ENCODE assay signal across 23 mouse cellular contexts in genomic region chr2:146515081-146515480, GRCm38 (mm10). TPM values are rescaled to one million over a fixed set of nuclear protein-coding genes. Genes with fewer than 3 reads are reported as not detected.
A peak's percentile ranks its signal among the peaks of the same experiment; 100 is the strongest.
DNase-seq lines count a peak whose midpoint lies in the region; ATAC-seq lines count a peak whose summit lies in the region.
"Had no signal": no experiment of that assay in that cellular context is flagged by ENCODE, and none has a peak within 500 bp of the region (broad histone marks: within the 10 kb centered on the region; RNA-seq: fewer than 3 reads in every experiment).

No protein-coding gene starts in this region.

- no peaks in the 10 kb centered on the region for H3K27me3 ChIP-seq in heart, embryonic 12.5 days (replicated peaks)
- H3K27me3 ChIP-seq: embryonic facial prominence, embryonic 12.5 days; embryonic facial prominence, embryonic 15.5 days; heart, embryonic 15.5 days; hindbrain, embryonic 12.5 days; hindbrain, embryonic 15.5 days had no signal

- H3K9me3 ChIP-seq in heart, embryonic 12.5 days (replicated peaks) = no peaks in the 10 kb centered on the region
- H3K9me3 ChIP-seq: embryonic facial prominence, embryonic 12.5 days; embryonic facial prominence, embryonic 15.5 days; heart, embryonic 15.5 days; hindbrain, embryonic 12.5 days; hindbrain, embryonic 15.5 days had no signal

- ATAC-seq in heart, embryonic 12.5 days (ENCODE audit: insufficient number of reproducible peaks, low FRiP score) = no peak
- ATAC-seq: activated CD4-positive, CD25-positive, alpha-beta regulatory T cell, adult 4 months; forebrain, embryonic 14.5 days; forebrain, postnatal 0 days had no signal

- no peak overlapping the region for H3K9ac ChIP-seq in heart, embryonic 12.5 days
- H3K9ac ChIP-seq: embryonic facial prominence, embryonic 12.5 days; embryonic facial prominence, embryonic 15.5 days; forebrain, postnatal 0 days; heart, embryonic 15.5 days; hindbrain, embryonic 12.5 days; hindbrain, embryonic 15.5 days had no signal

- peak; percentile 90 for DNase-seq in heart, adult 11 months
- peak; percentile 42 to 59 for DNase-seq in lung, adult 18-20 months
- DNase-seq in lung, postnatal 10 days = no peak
- DNase-seq in lung, postnatal 36 days = peak; percentile 65
- DNase-seq in lung, postnatal 4 days = no peak
- DNase-seq: adrenal gland, adult 8-10 months; adrenal gland, postnatal 25 days; cerebellum, adult 11 months; cerebellum, adult 2 months; cerebellum, adult 9-11 months; cerebellum, postnatal 25 days; forebrain, postnatal 0 days; gastrocnemius, adult 2 months; gastrocnemius, postnatal 14 days had no signal

- WGBS in heart, embryonic 12.5 days = 72% methylated on average over 2 of the region's 2 CpGs

- peaks cover 7% of the 10 kb centered on the region; the same call in 1 of the 2 replicates for H3K4me1 ChIP-seq in heart, embryonic 12.5 days (replicated peaks)

- H3K36me3 ChIP-seq in heart, embryonic 12.5 days = no peaks in the 10 kb centered on the region
- H3K36me3 ChIP-seq: embryonic facial prominence, embryonic 12.5 days; embryonic facial prominence, embryonic 15.5 days; heart, embryonic 15.5 days; hindbrain, embryonic 12.5 days; hindbrain, embryonic 15.5 days had no signal

- H3K4me3 ChIP-seq in heart, embryonic 12.5 days = no peak overlapping the region
- H3K4me3 ChIP-seq: embryonic facial prominence, embryonic 12.5 days; embryonic facial prominence, embryonic 15.5 days; gastrocnemius, adult 2 months; heart, embryonic 15.5 days; hindbrain, embryonic 12.5 days; hindbrain, embryonic 15.5 days had no signal

- H3K27ac ChIP-seq in heart, embryonic 12.5 days (ENCODE audit: poor library complexity, severe bottlenecking) = no peak overlapping the region
- H3K27ac ChIP-seq: embryonic facial prominence, embryonic 12.5 days; embryonic facial prominence, embryonic 15.5 days; gastrocnemius, adult 2 months; heart, embryonic 15.5 days; hindbrain, embryonic 12.5 days; hindbrain, embryonic 15.5 days had no signal

- H3K4me2 ChIP-seq in heart, embryonic 12.5 days = no peak overlapping the region
- H3K4me2 ChIP-seq: embryonic facial prominence, embryonic 12.5 days; embryonic facial prominence, embryonic 15.5 days; heart, embryonic 11.5 days; heart, embryonic 15.5 days; hindbrain, embryonic 12.5 days; hindbrain, embryonic 15.5 days had no signal

RNA-seq across cellular contexts. Expression of gene Ralgapa2, which starts 2.9 kb away (rescaled TPM):
- 11.3 and 13.2 TPM in 2 replicates for polyA plus RNA-seq in heart, embryonic 12.5 days (2016; fragmentation: Nextera tagmentation; extraction: Ambion mirVana)

Comparison
In these comparisons a context has a peak if more than half of its experiments do, and no peak if none do; other contexts are left out.
1. DNase-seq: peak in heart, adult 11 months (single experiment), lung, adult 18-20 months (2 of 2) and lung, postnatal 36 days (single experiment); none in lung, postnatal 10 days (single experiment) and lung, postnatal 4 days (0 of 2).